10 mouse cellular contexts compared by ENCODE assay signal in the genomic region with DNA sequence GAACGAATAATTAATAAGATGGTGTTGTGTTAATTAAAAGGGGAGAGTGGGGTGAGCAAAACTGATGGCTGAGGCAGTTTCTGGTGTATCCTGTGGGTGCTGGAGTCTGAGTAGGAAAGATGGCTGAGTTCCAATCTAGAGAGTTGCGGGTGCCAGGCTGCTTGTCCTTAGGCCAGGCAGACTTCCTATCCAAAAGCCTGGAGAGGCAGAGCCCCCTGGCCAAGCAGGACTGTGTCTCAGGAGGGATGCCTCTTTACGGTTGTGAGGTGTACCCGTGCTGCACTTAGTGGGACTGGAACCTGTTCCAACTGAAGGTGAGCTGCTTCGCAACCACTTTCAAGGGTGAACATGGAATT.
"Had no signal": no experiment of that assay in that cellular context is flagged by ENCODE, and none has a peak within 500 bp of the region (broad histone marks: within the 10 kb centered on the region; RNA-seq: fewer than 3 reads in every experiment).

No protein-coding gene starts in this region.

- DNase-seq: kidney, adult 8-10 months; kidney, postnatal 10 days; liver, postnatal 0 days; lung, embryonic 14.5 days; lung, postnatal 36 days; midbrain, embryonic 14.5 days; right cerebral cortex, adult 18-20 months; right cerebral cortex, postnatal 25 days; thymus, adult 18-20 months; thymus, postnatal 36 days had no signal
